Mouse (Mus musculus): ENCODE measurements around the gene Aph1c. TPM values are rescaled to one million over a fixed set of nuclear protein-coding genes. Genes with fewer than 3 reads are reported as not detected.
"Not testable (repeated sequence)": the region's sequence is repeated elsewhere in the genome, so short reads cannot be mapped to it uniquely, and the experiment has no call there.

The Aph1c gene
- 10 to 100 TPM in 1 of 2 experiments, 1 to 10 TPM in 1; 6.6 to 11.4 TPM for total RNA-seq (2021)
- long read RNA-seq, experiment 1, full-length matches to known transcripts, result 13 of 23 reads
- long read RNA-seq, experiment 1, partial matches to known transcripts, result 2 of 23 reads
- long read RNA-seq, experiment 1, other reads (novel, unspliced or antisense), result 8 of 23 reads
- long read RNA-seq, experiment 2, full-length matches to known transcripts, result 2 of 4 reads
- long read RNA-seq, experiment 2, partial matches to known transcripts, result 0 of 4 reads
- long read RNA-seq, experiment 2, other reads (novel, unspliced or antisense), result 2 of 4 reads

GRCm38 (mm10) chr9:66834318-66835096 is at the start of gene Aph1c:
Gene Aph1c, minus strand, starts transcription at chr9:66834726.
- DNase-seq, result peak; percentile 99

GRCm38 (mm10) chr9:66883500-66883899 is 49.0 kb upstream of the Aph1c start:
- DNase-seq, result no peak

- DNase-seq, result peak; percentile 40 to 58
These were observed 47.9 kb upstream of the Aph1c start for GRCm38 (mm10) chr9:66882406-66882821.

- no peak for DNase-seq
These were observed 47.3 kb upstream of the Aph1c start for GRCm38 (mm10) chr9:66881858-66882257.

GRCm38 (mm10) chr9:66880752-66881151 is 46.2 kb upstream of the Aph1c start:
- no peak for DNase-seq

GRCm38 (mm10) chr9:66879486-66879885 is 45.0 kb upstream of the Aph1c start:
- no peak for DNase-seq

GRCm38 (mm10) chr9:66878899-66879298 is 44.4 kb upstream of the Aph1c start:
- DNase-seq, result no peak

GRCm38 (mm10) chr9:66876577-66876976 is 42.1 kb upstream of the Aph1c start:
- peak; percentile 26 to 42 for DNase-seq

GRCm38 (mm10) chr9:66874297-66874696 is 39.8 kb upstream of the Aph1c start:
- DNase-seq, result no peak

GRCm38 (mm10) chr9:66873531-66873930 is 39.0 kb upstream of the Aph1c start:
- DNase-seq, result no peak

- DNase-seq, result not testable (repeated sequence)
These were observed 38.5 kb upstream of the Aph1c start for GRCm38 (mm10) chr9:66873009-66873408.

GRCm38 (mm10) chr9:66872015-66872727 is 37.6 kb upstream of the Aph1c start:
- DNase-seq, result peak; percentile 86 to 89

- no peak for DNase-seq
These were observed 30.2 kb upstream of the Aph1c start for GRCm38 (mm10) chr9:66864708-66865107.

- DNase-seq, result no peak
These were observed 28.9 kb upstream of the Aph1c start for GRCm38 (mm10) chr9:66863456-66863855.

- no peak for DNase-seq
These were observed 27.7 kb upstream of the Aph1c start for GRCm38 (mm10) chr9:66862202-66862601.

- no peak for DNase-seq
These were observed 26.7 kb upstream of the Aph1c start for GRCm38 (mm10) chr9:66861104-66861767.

- DNase-seq, result peak in 1 of 2 experiments; percentile 13
These were observed 25.0 kb upstream of the Aph1c start for GRCm38 (mm10) chr9:66859523-66859922.

GRCm38 (mm10) chr9:66855865-66856264 is 21.3 kb upstream of the Aph1c start:
- DNase-seq, result no peak

- no peak for DNase-seq
These were observed 18.1 kb upstream of the Aph1c start for GRCm38 (mm10) chr9:66852592-66852991.

- no peak for DNase-seq
These were observed 16.4 kb upstream of the Aph1c start for GRCm38 (mm10) chr9:66850966-66851365.

- DNase-seq, result no peak
These were observed 12.3 kb upstream of the Aph1c start for GRCm38 (mm10) chr9:66846822-66847221.

- DNase-seq, result peak; percentile 63 to 74
These were observed 563 bp upstream of the Aph1c start for GRCm38 (mm10) chr9:66835097-66835480.

Measured in adrenal gland, postnatal 36 days (tissue).